Mouse (Mus musculus) granulocyte monocyte progenitor cell, adult 5-6 weeks (primary cell): ENCODE data around the gene Hist1h3b. TPM values are rescaled to one million over a fixed set of nuclear protein-coding genes. Genes with fewer than 3 reads are reported as not detected.
"Not testable (repeated sequence)": the region's sequence is repeated elsewhere in the genome, so short reads cannot be mapped to it uniquely, and the experiment has no call there.

Experiments
- ATAC-seq: replicated peaks from 2 replicates; pipeline ENCODE4 v1.8.0; 2016; ENCODE audit warnings: mild to moderate bottlenecking, moderate TSS enrichment, inconsistent platforms; ENCODE audit not compliant: poor library complexity, severe bottlenecking
- total RNA-seq, 2 experiments: library from RNA; stranded (forward) in 1 of 2; stranded (reverse) in 1 of 2; fragments of 200-712, 200-1000 nt in 1 of 2; fragments of >200 nt in 1 of 2; fragmentation: Nextera tagmentation in 1 of 2; gene quantifications; 2 replicates each; pipeline ENCODE4 v1.2.3; 2014 to 2017

The Hist1h3b gene
- total RNA-seq (2014; fragmentation: Nextera tagmentation) (92.5 and 158 TPM in 2 replicates), total RNA-seq (2017) (628 and 657 TPM in 2 replicates)

DNA sequence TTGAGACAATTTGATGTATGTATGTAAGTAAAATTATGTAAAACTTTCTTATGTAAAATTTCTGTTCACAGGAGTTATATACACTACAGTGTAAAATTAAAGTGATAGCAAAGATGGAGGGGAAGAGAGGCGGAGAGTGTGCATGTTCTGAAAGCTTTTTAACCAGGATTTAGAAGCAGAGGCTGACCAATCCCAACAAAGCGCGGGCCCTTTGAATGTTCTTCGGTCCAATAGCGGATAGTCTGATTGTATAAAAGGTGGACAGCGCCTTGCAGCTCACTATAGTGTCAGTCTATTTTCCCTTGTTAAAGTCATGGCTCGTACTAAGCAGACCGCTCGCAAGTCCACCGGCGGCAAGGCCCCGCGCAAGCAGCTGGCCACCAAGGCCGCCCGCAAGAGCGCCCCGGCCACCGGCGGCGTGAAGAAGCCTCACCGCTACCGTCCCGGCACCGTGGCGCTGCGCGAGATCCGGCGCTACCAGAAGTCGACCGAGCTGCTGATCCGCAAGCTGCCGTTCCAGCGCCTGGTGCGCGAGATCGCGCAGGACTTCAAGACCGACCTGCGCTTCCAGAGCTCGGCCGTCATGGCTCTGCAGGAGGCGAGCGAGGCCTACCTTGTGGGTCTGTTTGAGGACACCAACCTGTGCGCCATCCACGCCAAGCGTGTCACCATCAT is at the start of gene Hist1h3b:
Gene Hist1h3b (plus strand): TSS at position 201 of the 675 bp plus-strand sequence.
- ATAC-seq = peak; percentile 64

DNA sequence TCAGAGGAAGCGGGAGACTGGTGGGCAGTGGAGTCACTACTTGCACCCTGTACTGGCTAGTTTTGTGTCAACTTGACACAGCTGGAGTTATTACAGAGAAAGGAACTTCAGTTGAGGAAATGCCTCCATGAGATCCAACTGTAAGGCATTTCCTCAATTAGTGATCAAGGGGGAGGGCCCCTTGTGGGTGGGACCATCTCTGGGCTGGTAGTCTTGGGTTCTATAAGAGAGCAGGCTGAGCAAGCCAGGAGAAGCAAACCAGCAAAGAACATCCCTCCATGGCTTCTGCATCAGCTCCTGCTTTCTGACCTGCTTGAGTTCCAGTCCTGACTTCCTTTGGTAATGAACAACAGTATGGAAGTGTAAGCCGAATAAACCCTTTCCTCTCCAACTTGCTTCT is 49.3 kb upstream of the Hist1h3b start:
- ATAC-seq = not testable (repeated sequence)

DNA sequence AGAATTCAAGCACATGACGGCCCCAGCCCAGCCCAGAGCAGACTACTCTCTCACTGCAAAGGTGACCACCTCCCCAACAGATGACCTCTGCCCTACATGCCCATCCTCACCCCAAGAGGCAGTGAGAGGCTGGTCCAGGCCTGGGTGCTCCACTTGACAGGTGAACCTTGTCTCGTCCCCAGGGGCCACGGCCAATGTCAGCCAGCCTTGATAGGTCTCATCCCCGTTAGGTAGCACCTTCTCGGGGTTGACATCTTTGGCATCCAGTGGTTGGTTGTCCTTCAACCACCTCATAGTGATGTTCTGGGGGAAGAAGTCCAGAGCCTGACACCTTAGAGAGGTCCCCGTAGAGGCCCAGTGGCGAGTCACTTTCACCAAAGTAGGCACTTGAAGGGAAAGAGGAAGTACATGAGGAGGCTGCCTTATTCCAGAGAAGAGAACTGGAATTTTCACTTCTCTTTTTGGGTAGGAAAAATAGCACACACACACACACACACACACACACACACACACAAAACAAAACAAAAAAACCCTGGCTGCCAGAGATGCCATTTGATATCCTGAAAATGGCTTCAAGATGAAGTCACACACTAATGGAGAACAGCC is 46.2 kb upstream of the Hist1h3b start:
- peak; percentile 60 for ATAC-seq

DNA sequence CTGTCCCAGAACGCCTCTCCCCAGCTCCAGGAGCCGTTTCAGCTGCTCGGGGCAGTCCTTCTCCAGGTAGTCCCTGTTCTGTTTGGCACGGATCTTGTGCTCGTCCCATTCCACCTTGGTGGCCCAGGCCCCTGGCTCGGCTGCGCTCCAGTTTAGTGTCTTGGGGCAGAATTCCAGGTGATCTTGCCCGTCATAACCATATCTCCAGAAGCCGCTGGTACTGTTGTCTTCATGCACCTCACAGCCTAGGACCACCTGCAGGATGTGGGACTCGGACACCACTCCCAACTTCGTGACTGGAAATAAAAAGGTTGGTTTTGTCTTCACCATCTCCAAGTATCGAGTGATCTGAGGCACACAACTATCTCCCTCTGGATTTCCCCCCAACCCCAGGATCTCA is 45.3 kb upstream of the Hist1h3b start:
- ATAC-seq = no peak

DNA sequence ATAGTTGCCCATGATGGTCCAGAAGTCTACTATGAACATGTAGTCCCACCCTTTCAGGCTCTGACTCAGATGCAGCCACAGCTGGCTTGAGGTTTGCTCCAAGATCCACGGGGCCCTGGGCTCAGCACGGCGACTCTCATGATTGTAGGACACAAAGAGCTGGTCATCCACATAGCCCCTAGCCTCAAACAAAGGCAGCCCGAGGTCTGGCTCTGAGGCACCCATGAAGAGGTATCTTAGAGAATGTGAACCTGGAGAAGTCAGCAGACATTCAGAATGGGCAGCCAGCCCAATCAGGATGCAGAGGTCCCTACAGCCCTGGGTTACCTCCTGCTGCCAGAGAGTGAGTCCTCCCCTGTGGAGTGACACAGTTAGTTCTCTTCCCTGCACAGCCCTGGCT is 44.0 kb upstream of the Hist1h3b start:
- no peak for ATAC-seq

DNA sequence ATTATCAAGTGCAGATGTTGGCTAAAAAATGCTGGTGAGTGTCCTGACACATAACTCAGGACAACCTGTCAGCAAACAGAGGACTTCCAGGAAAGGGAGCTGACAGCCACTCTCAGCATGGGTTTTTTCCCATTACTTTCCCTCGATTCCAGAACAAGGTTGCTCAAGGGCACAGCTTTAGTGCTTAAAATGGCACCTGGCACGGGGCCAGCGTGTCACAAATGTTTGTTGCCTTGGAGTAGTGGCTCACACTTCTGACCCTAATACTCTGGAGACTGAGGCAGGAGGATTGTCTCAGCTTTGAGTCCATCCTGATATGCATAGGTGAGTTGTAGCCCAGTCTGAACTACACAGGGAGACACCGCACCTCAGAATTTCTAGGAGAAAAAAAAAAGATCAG is 43.4 kb upstream of the Hist1h3b start:
- no peak for ATAC-seq

DNA sequence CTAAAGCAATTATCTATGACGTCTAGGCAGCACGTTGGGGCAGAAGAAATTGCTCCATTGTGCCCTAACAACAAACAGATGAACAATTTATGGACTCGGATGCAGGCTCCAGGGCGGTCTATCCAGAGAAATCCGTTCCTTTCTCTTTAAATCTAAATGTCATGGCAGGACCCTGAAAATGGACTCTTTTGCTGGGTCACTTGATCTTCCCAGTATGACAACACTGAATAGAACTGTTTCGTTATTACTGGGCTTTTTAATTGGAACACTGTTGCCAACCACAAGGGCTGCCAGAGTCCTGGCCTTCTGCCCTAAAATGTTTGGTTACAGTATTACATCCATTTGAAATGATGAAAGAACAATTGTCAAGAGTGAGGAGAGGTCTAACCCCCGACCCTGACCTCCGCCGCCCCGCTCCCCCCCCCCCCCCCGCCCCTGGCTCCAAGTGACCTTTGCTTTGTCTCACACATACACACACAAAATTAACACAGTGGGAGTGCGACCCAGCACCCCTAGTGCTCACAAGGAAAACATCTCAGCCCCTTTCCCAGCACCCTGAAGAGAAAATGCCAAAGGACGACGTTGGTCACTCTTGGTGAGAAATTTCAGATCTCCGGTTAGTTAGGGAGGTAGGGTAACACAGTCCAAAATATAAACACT is 42.2 kb upstream of the Hist1h3b start:
- ATAC-seq = peak; percentile 47

DNA sequence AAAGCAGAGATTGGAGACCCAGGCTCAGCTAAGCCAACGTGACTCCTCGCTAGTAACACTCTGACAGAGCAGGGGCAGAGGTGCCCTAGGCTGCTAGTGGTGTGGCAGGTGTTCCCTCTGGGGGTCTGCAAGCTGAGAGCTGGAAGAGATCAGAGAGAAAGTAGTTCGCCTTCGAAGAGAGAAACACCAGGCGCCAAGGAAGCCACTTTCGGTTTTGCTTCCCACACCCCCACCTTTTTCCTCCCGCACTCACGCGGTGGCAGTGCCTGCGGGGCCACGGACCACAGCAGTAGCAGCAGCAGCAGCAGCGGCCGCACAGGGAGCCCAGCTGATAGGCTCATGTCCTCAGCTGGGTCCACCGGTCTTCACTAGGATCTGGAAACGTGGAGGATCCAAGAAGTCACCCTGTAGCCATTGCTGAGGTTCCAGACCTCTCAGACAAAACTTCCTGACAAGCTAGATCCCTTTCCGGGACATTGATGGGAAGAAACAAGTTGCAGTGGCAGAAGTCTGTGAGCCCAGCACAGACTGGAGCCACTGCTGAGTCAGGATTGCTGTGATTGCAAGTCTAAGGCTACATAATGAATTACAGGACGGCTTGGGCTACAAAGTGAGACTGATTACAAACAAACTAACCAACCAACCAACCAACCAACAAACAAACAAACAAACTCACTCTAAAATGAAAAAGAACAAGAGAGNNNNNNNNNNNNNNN is 41.5 kb upstream of the Hist1h3b start, which contains the start of gene Hfe:
Gene Hfe (minus strand): TSS at position 481 of the 716 bp plus-strand sequence.
- peak; percentile 41 for ATAC-seq

DNA sequence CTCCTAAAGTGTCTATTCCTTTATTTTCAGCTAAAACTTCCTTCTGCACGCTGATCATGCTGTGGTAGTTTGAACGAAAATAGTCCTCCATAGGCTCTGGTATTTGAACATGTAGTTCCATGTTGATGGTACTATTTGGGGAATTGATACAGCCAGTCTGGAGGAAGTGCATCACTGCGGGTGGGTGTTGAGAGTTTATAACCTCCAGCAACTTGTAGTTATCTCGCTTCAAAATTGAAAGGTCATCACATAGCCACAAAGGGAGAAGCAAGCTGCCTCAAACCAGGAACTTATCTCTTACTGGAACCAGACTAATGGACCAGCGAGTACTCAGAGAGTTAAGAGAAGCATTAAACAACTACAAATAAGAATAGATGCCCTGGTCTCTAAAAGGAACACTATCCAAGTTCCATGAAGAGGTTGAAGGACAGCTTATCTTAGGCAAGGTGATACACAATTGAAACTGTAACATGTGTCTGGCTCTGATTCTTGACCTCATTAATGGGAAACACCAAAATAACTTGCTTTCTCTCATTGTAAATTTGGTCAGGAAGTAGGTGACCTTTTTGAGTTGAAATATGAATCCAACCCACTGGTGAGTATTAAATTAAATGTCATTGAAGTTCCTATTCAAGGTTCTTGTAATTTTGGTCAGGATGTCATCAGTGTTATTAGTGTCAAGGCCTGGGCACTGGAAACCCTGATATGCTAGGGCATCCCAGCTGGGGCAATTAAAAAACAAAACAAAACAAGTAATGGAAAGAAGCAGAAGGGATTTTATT is 35.6 kb upstream of the Hist1h3b start:
- peak; percentile 57 for ATAC-seq

DNA sequence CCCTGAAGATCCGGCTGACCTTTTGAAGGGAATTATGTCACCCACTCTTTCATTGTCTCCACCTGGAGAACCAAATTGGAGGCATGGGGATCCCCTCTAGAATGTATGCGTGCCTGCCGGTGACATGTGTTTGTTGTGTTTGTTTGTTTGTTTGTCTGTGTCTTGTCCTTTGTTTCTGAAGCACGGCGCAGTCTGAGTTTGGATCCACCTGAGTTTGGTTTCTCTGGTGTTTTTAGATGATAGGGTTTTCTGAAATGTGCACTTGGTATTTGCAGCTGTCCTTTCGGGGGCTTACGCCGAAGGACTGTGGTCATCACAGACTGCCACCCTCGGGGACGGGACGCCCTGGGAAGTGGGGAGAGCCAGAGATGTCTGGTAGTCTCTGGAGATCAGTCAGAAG is 34.9 kb upstream of the Hist1h3b start:
- ATAC-seq = no peak

DNA sequence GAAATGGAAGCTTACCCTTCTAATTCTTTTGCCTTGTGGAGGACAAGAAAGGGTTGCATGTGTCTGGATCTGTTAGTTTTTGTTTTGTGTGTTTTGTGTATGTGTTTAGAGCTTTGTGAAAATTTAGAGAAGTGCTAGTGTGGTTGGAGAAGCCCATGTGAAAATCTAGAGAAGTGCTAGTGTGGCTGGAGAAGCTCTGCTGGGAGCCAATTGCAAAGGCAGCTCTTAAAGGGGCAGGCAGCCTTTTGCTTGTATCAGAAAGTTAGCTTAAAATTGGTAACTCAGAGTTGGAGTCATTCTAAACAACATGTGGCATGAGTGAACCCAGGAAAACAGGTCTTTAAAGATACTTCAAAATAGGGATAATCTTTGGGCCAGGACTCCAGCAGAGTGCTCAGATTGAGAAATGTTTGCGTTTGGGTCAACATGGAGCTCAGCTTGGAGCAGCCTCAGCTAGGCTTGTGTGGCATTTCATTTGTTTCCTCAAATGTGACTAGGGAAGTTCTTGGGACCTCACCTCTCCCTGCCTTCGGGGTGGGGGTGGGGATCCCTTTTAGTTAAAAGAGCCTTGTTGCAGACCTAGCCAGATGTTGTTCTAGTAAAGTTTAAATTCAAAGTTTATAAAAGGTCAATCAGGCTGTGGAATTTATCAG is 34.3 kb upstream of the Hist1h3b start:
- 0 out of 2 replicates have a peak, but pooled peaks have one; percentile 41 for ATAC-seq

DNA sequence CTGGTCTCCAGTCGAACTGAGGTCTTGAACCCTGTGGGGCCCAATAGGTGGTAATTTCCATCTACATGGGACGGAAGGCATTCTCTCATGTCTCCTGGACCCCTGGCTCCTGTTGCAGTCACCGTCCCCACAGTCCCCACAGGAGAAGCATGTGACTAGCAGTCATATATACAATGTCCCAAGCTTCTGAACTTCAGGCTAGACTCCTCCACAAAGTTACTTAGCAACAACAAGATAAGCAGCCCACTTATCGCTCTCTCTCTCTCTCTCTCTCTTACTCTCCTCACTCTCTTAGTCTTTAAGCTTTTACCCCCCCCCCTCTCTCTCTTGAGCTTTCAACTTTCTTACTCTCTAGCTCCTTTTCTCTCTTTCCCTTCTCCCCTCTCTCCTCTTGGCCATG is 27.8 kb upstream of the Hist1h3b start:
- ATAC-seq = no peak

DNA sequence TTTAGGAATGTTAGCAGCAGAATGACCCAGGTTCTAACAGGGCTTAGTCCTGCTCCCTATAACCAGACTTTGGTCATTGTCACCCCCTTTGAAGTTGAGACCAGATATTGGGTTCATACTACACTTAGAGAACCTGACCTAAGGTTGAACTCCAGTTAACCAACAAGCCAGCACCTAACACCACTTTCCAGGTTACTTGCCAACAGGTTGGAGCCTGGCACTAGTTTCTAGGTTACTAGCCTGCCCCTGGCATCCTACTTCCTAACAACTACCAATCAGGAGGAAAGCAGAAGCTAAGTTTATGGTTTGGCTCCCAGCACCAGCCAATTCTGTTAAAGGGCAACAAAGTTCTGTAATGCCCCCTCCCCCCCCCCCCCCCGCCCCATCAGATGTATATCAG is 26.9 kb upstream of the Hist1h3b start:
- no peak for ATAC-seq

DNA sequence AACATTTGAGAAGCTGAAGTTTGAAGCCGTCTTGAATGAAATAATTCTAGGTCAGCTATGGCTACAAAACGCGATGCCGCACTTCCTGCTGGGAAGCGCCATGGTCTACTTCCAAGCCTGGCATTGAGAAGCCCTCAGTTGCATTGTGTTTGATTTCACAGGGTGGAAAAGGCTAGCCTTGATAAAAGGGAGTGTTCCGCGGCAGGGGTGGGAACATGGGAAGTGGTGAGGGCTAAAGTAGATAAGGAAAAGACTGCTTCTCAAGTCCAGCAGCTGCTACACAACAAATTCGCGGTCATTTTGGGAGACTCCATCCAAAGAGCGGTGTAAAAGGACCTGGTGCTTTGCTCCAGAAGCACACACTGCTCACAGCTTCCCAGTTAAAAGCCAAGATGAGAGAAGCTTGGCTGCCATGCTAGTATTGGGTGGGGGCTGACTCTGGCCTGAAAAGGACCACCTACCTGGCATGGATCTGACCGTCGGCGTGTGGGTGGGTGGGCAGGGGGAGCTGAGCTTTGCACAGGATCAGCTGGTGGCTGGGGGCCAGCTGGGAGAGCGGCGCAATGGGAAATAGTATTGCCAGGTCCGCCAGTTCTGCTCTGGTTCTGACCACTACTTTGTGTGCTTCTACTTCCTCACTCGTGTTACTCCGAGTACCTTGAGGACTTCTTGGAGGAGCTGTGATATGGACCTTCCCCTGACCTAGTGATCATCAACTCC is 23.4 kb upstream of the Hist1h3b start:
- peak; percentile 34 for ATAC-seq

DNA sequence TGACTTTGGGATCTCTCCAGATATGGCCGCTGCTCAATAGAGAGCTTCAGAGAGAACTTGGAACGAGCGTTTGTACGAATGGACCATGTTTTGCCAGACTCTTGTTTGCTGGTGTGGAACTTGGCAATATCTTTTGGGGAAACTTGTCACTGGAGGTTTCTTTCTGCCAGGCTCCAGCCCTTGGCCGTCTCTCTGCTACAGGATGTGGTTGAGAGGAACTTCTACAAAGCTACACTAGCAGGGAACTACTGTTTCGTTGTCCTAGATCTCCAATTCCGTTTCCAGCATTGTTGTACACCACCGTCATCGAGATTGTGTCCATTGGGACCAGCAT is 22.9 kb upstream of the Hist1h3b start:
- ATAC-seq = peak; percentile 76

DNA sequence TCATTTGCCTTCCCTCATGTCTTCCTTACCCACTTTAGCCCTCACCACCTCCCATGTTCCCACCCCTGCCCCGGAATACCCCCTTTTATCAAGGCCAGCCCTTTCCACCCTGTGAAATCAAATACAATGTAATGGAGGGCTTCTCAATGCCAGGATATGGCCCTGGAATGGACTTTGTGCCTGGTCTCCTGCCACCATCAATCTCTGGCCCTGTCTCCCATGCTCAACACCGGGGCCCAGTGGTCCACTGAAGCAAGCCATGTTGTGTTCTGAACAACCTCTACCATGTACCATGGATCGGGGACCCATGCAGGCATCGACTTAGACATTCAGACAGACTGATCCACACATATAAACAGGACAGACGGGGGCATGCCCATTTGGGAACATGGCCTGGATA is 22.4 kb upstream of the Hist1h3b start:
- ATAC-seq = no peak

DNA sequence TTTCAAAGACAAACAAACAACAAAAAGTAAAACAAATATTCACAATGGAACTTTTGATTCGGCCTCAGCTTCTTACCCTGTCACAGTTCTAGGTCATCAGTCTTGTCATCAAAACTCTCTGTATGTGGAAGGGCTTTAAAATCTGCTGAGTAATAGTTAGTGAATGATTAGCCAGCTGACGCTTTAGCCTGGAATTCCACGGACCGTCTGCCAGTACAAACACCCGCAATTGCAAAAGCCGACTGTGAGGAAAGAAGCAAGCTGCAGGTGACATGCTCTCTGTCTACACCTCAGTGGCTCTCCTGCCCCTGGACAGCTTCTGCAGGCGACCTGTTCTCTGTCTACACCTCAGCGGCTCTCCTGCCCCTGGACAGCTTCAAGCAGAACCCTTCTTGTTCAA is 21.6 kb upstream of the Hist1h3b start:
- no peak for ATAC-seq

DNA sequence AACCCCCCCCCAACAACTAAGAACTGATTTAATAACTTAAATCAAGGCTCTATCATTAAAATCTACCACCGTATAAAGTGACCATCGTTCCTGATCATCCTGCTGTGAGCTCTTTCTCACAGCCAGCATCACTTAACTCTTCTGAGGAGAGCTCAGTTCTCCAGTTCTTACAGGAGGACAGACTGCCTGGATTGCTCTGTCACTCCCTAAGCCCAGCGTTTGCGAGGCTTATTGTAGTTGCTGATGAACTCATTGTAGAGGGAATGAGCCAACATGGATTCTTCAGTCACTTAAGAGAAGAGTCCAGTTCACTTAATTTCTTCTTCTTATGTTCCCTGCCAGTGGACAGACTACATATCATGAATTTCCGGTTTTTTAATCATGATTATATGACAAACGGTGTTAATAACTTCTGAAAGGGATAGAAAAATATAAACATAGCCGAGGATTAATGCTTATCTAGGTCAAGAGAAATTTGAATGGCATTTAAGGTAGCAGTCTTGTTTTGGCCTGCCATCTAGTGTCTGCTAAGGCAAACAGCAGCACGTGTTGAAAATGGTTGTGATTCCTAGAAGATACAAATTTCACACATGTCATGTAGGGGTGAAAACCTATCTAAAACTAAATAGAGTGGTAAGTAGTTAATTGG is 19.8 kb upstream of the Hist1h3b start:
- peak; percentile 66; the same call in 1 of the 2 replicates for ATAC-seq

DNA sequence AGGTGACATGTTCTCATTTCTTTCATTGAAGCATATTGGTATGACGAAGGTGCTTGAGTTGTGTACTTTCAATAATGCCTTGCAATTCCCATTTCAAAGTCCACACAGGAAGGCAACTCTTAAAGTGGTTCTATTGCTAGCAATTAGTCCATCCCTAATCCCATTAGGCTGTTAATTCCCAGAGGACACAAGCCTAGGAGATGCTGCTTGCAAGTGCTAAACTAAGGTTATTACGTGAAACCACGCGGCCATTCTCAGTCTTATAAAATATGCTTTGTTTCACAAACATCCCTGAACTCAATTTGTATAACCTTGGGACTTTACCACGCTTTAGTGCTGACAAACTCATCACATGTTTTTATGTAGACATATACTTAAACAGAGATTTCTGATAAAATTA is 15.0 kb upstream of the Hist1h3b start:
- no peak for ATAC-seq
